Mouse (Mus musculus): ENCODE results near the gene 4930519P11Rik.

DNA sequence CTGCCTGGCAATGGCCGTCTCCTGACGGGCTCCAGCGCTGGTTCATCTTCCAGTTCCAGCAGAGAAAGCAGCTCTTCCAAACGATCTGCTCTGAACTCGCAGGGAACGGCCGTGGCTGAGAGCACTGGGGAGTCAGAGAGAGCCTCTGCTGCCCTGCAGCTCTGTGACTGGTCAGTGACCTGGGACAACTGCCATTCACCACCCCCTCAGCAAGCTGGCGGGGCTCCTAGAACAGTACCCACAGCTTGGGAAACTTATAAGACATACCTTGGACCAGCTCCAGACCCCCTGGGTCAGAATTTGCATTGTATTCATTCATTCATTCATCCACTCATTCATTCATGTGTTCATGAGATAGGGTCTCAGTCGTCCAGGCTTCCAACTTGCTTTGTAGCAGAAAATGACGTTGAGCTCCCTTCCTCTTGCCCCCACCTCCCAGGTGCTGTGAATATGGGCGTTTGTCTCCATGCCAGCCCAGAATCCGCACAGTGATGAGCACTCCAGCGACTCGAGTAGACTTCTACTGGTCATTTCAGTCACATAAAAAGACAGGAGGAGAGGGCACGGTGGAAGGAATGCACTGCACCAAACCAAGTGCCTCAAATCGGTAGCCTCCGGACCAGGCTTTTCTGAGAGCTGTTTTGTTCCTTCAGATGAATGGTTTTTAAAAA, 28.2 kb downstream of the 4930519P11Rik start:
- TF ChIP-seq POLR2A (IDR thresholded peaks at IDR 0.05; ENCODE audit: borderline replicate concordance, control insufficient read depth, low read depth, low read length) (no peak), CTCF (IDR thresholded peaks at IDR 0.05; ENCODE audit: control insufficient read depth, insufficient read depth, low read length) (no peak)
